Mouse (Mus musculus): ENCODE measurements around the gene Grem1.

DNA sequence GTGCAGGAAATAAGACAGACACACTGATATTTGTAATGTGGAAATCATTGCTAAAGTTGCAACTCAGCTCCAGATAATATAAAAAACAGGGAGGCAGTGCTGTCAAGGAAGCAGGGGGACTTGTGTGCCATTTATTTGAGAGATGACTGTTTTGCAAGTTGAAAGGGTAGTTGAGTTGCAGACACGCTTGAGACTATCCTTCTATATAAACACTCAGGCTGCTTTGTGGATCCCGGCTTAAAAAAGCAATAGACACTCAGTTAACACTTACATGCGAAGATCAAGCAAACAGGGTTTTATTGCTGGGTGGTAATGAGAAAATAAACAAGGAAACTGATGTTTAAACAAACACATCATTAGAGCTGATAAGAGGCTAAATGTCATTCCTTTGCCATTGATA, 26.4 kb upstream of the Grem1 start:
- TF ChIP-seq CTCF (IDR thresholded peaks at IDR 0.05; ENCODE audit: low read depth): no peak
- no peak for TF ChIP-seq EP300 (IDR thresholded peaks at IDR 0.05; ENCODE audit: low read depth)
